Mouse (Mus musculus): ENCODE data around the gene Ntn5. TPM values are rescaled to one million over a fixed set of nuclear protein-coding genes. Genes with fewer than 3 reads are reported as not detected.
A peak's percentile ranks its signal among the peaks of the same experiment; 100 is the strongest.

Ntn5 gene
- polyA plus RNA-seq, 1 experiment from 2014 or later, result 1.6 TPM

GRCm38 (mm10) chr7:45717918-45718297, 34.1 kb downstream of the Ntn5 start, which contains the start of gene Sphk2:
Sphk2 (minus strand) TSS chr7:45718002.
- Histone ChIP-seq H3K9ac (peak within 1 kb of the TSS; percentile 92), H3K27ac (replicated peaks) (peak within 1 kb of the TSS; percentile 92), H3K4me1 (replicated peaks) (peaks cover 48% of the 10 kb centered on the region), H3K4me3 (peak within 1 kb of the TSS; percentile 90), H3K27me3 (no peaks in the 10 kb centered on the region), H3K36me3 (peaks cover 20% of the 10 kb centered on the region), H3K9me3 (no peaks in the 10 kb centered on the region), H3K4me2 (peak within 1 kb of the TSS; percentile 81)
- under 1% methylated on average over 41 of the region's 41 CpGs for WGBS
- ATAC-seq (ENCODE audit: low FRiP score, low read depth), result peak; percentile 77

GRCm38 (mm10) chr7:45718331-45718730, 34.5 kb downstream of the Ntn5 start:
- Histone ChIP-seq H3K27ac (replicated peaks) (peak overlapping the region; percentile 92), H3K4me3 (peak overlapping the region; percentile 90), H3K9me3 (no peaks in the 10 kb centered on the region), H3K4me1 (replicated peaks) (peaks cover 48% of the 10 kb centered on the region), H3K4me2 (peak overlapping the region; percentile 81), H3K27me3 (no peaks in the 10 kb centered on the region), H3K36me3 (peaks cover 16% of the 10 kb centered on the region), H3K9ac (peak overlapping the region; percentile 88)
- 0% methylated on average over 20 of the region's 20 CpGs for WGBS
- no peak for ATAC-seq (ENCODE audit: low FRiP score, low read depth)

- H3K9ac ChIP-seq, result peak overlapping the region; percentile 88
- peaks cover 22% of the 10 kb centered on the region for H3K36me3 ChIP-seq
- H3K27ac ChIP-seq (replicated peaks), result no peak overlapping the region
- ATAC-seq (ENCODE audit: low FRiP score, low read depth), result no peak
- peaks cover 40% of the 10 kb centered on the region for H3K4me1 ChIP-seq (replicated peaks)
- H3K27me3 ChIP-seq, result no peaks in the 10 kb centered on the region
- no peaks in the 10 kb centered on the region for H3K9me3 ChIP-seq
- 84% methylated on average over 10 of the region's 10 CpGs for WGBS
- H3K4me3 ChIP-seq, result peak overlapping the region; percentile 90
- H3K4me2 ChIP-seq, result peak overlapping the region; percentile 81
Observed at GRCm38 (mm10) chr7:45719180-45719579, 35.4 kb downstream of the Ntn5 start.

GRCm38 (mm10) chr7:45719738-45720412, 36.1 kb downstream of the Ntn5 start:
- Histone ChIP-seq H3K4me3 (no peak overlapping the region), H3K27me3 (no peaks in the 10 kb centered on the region), H3K9me3 (no peaks in the 10 kb centered on the region), H3K4me2 (0 out of 2 replicates have a peak overlapping the region, but pooled peaks have one; percentile 81), H3K4me1 (replicated peaks) (peaks cover 34% of the 10 kb centered on the region), H3K9ac (no peak overlapping the region), H3K27ac (replicated peaks) (no peak overlapping the region), H3K36me3 (peaks cover 24% of the 10 kb centered on the region)
- no peak for ATAC-seq (ENCODE audit: low FRiP score, low read depth)
- 91% methylated on average over 16 of the region's 16 CpGs for WGBS

GRCm38 (mm10) chr7:45720413-45721233, 36.8 kb downstream of the Ntn5 start, which contains the start of gene Fam83e:
Fam83e (plus strand) TSS chr7:45721212.
- ATAC-seq (ENCODE audit: low FRiP score, low read depth), result no peak
- no peaks in the 10 kb centered on the region for H3K9me3 ChIP-seq
- peaks cover 26% of the 10 kb centered on the region for H3K36me3 ChIP-seq
- 83% methylated on average over 14 of the region's 14 CpGs for WGBS
- H3K9ac ChIP-seq, result no peak within 1 kb of the TSS
- H3K4me3 ChIP-seq, result no peak within 1 kb of the TSS
- peaks cover 30% of the 10 kb centered on the region for H3K4me1 ChIP-seq (replicated peaks)
- H3K27me3 ChIP-seq, result no peaks in the 10 kb centered on the region
- no peak within 1 kb of the TSS for H3K4me2 ChIP-seq
- H3K27ac ChIP-seq (replicated peaks), result no peak within 1 kb of the TSS

- Histone ChIP-seq H3K27ac (replicated peaks) (no peak overlapping the region), H3K4me3 (no peak overlapping the region), H3K9me3 (no peaks in the 10 kb centered on the region), H3K36me3 (peaks cover 26% of the 10 kb centered on the region), H3K9ac (no peak overlapping the region), H3K4me1 (replicated peaks) (peaks cover 24% of the 10 kb centered on the region), H3K4me2 (no peak overlapping the region), H3K27me3 (no peaks in the 10 kb centered on the region)
- WGBS, result 82% methylated on average over 7 of the region's 7 CpGs
- ATAC-seq (ENCODE audit: low FRiP score, low read depth), result no peak
Observed at GRCm38 (mm10) chr7:45721234-45721571, 37.4 kb downstream of the Ntn5 start.

GRCm38 (mm10) chr7:45721642-45722347, 38.0 kb downstream of the Ntn5 start:
- ATAC-seq (ENCODE audit: low FRiP score, low read depth), result no peak
- 53% methylated on average over 13 of the region's 13 CpGs for WGBS
- no peak overlapping the region for H3K4me2 ChIP-seq
- no peak overlapping the region for H3K9ac ChIP-seq
- no peak overlapping the region for H3K4me3 ChIP-seq
- no peaks in the 10 kb centered on the region for H3K27me3 ChIP-seq
- H3K27ac ChIP-seq (replicated peaks), result no peak overlapping the region
- peaks cover 32% of the 10 kb centered on the region for H3K36me3 ChIP-seq
- peaks cover 18% of the 10 kb centered on the region for H3K4me1 ChIP-seq (replicated peaks)
- no peaks in the 10 kb centered on the region for H3K9me3 ChIP-seq

GRCm38 (mm10) chr7:45722348-45722713, 38.5 kb downstream of the Ntn5 start:
- Histone ChIP-seq H3K27ac (replicated peaks) (no peak overlapping the region), H3K36me3 (peaks cover 36% of the 10 kb centered on the region), H3K9me3 (no peaks in the 10 kb centered on the region), H3K4me3 (no peak overlapping the region), H3K9ac (no peak overlapping the region), H3K27me3 (no peaks in the 10 kb centered on the region), H3K4me1 (replicated peaks) (peaks cover 13% of the 10 kb centered on the region), H3K4me2 (no peak overlapping the region)
- no peak for ATAC-seq (ENCODE audit: low FRiP score, low read depth)
- WGBS, result 79% methylated on average over 13 of the region's 13 CpGs

GRCm38 (mm10) chr7:45723301-45723700, 39.5 kb downstream of the Ntn5 start:
- H3K36me3 ChIP-seq, result peaks cover 36% of the 10 kb centered on the region
- no peaks in the 10 kb centered on the region for H3K9me3 ChIP-seq
- no peak overlapping the region for H3K4me2 ChIP-seq
- ATAC-seq (ENCODE audit: low FRiP score, low read depth), result no peak
- H3K9ac ChIP-seq, result no peak overlapping the region
- H3K4me1 ChIP-seq (replicated peaks), result peaks cover 13% of the 10 kb centered on the region
- WGBS, result 96% methylated on average over 4 of the region's 4 CpGs
- H3K27me3 ChIP-seq, result no peaks in the 10 kb centered on the region
- H3K4me3 ChIP-seq, result no peak overlapping the region
- no peak overlapping the region for H3K27ac ChIP-seq (replicated peaks)

- H3K36me3 ChIP-seq, result peaks cover 36% of the 10 kb centered on the region
- no peak overlapping the region for H3K4me3 ChIP-seq
- WGBS, result 97% methylated on average over 14 of the region's 14 CpGs
- H3K9ac ChIP-seq, result no peak overlapping the region
- no peak overlapping the region for H3K27ac ChIP-seq (replicated peaks)
- H3K9me3 ChIP-seq, result no peaks in the 10 kb centered on the region
- peaks cover 10% of the 10 kb centered on the region for H3K4me1 ChIP-seq (replicated peaks)
- no peaks in the 10 kb centered on the region for H3K27me3 ChIP-seq
- ATAC-seq (ENCODE audit: low FRiP score, low read depth), result no peak
- no peak overlapping the region for H3K4me2 ChIP-seq
Observed at GRCm38 (mm10) chr7:45723781-45724180, 40.0 kb downstream of the Ntn5 start.

GRCm38 (mm10) chr7:45725151-45725550, 41.3 kb downstream of the Ntn5 start:
- no peak for ATAC-seq (ENCODE audit: low FRiP score, low read depth)
- no peaks in the 10 kb centered on the region for H3K4me1 ChIP-seq (replicated peaks)
- peaks cover 32% of the 10 kb centered on the region for H3K36me3 ChIP-seq
- H3K4me2 ChIP-seq, result no peak overlapping the region
- no peak overlapping the region for H3K9ac ChIP-seq
- H3K4me3 ChIP-seq, result no peak overlapping the region
- H3K27ac ChIP-seq (replicated peaks), result no peak overlapping the region
- no peaks in the 10 kb centered on the region for H3K9me3 ChIP-seq
- no peaks in the 10 kb centered on the region for H3K27me3 ChIP-seq
- WGBS, result 97% methylated on average over 9 of the region's 9 CpGs

GRCm38 (mm10) chr7:45725713-45726112, 41.9 kb downstream of the Ntn5 start, which contains the start of gene Spaca4:
Spaca4 (minus strand) TSS chr7:45725813.
- WGBS, result 93% methylated on average over 11 of the region's 11 CpGs
- H3K36me3 ChIP-seq, result peaks cover 28% of the 10 kb centered on the region
- ATAC-seq (ENCODE audit: low FRiP score, low read depth), result no peak

More at GRCm38 (mm10) chr7:45725713-45726112, 41.9 kb downstream of the Ntn5 start, which contains the start of gene Spaca4:
- Histone ChIP-seq H3K4me3 (no peak within 1 kb of the TSS), H3K9me3 (no peaks in the 10 kb centered on the region), H3K27me3 (no peaks in the 10 kb centered on the region), H3K4me1 (replicated peaks) (peaks cover under 1% of the 10 kb centered on the region; the same call in 1 of the 2 replicates), H3K4me2 (no peak within 1 kb of the TSS), H3K27ac (replicated peaks) (no peak within 1 kb of the TSS), H3K9ac (no peak within 1 kb of the TSS)

All from hindbrain, embryonic 15.5 days (tissue).